ENCODE assay signal across 8 mouse cellular contexts in the genomic region with DNA sequence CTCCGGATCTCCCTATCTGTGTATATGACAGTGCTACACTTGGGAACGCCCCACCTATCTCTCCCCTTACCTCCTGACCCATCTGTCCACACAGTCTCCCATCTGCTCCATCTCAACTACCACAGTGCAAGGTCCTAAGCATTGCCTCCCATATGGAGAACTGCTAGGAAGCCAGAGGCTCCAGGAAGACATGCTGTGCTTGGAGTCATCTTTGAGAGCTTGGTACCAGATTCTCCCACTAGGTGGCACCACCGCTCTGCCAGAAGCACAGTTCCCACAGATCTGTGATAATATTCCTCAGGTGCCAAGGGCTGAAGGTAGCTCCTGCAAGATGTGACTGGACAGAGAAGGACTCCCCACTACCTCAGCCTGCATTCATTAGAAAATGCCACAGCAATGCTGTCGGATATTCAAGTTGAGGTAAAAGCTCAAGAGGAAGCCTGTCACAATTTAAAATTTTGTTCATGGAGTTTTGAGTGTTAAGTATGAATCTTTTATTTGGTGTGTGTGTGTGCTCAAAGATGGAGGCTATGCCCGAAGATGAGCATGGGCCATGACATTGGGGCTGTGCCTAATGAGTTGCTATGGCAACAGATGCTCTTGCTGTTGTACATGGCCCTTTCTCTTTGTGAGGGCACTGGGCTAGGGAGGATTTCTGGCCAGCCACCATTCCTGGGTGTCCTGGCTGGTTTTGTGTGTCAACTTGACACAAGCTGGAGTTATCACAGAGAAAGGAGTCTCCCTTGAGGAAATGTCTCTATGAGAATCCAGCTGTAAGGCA. TPM values are rescaled to one million over a fixed set of nuclear protein-coding genes. Genes with fewer than 3 reads are reported as not detected.
DNase-seq lines count a peak whose midpoint lies in the region; ATAC-seq and TF ChIP-seq lines count a peak whose summit lies in the region.

No protein-coding gene starts in this region.

- H3K27me3 ChIP-seq in hindbrain, embryonic 10.5 days (ENCODE audit: insufficient read depth, poor library complexity, severe bottlenecking): peaks cover 9% of the 10 kb centered on the region; the same call in 1 of the 2 replicates
- H3K27me3 ChIP-seq in hindbrain, embryonic 12.5 days: no peaks in the 10 kb centered on the region
- no peaks in the 10 kb centered on the region for H3K27me3 ChIP-seq in cerebellum, adult 2 months (ENCODE audit: control insufficient read depth, insufficient read depth, low read length)
- H3K27me3 ChIP-seq in forebrain, postnatal 0 days (ENCODE audit: insufficient read depth, low read length): no peaks in the 10 kb centered on the region
- H3K27me3 ChIP-seq in midbrain, embryonic 14.5 days (ENCODE audit: control insufficient read depth, insufficient read depth, low read length): no peaks in the 10 kb centered on the region

- H3K9me3 ChIP-seq in hindbrain, embryonic 10.5 days: no peaks in the 10 kb centered on the region
- no peaks in the 10 kb centered on the region for H3K9me3 ChIP-seq in hindbrain, embryonic 12.5 days (replicated peaks)
- H3K9me3 ChIP-seq in forebrain, postnatal 0 days (ENCODE audit: low read length): no peaks in the 10 kb centered on the region
- no peaks in the 10 kb centered on the region for H3K9me3 ChIP-seq in midbrain, embryonic 14.5 days (ENCODE audit: control insufficient read depth, low read length)

- peak; percentile 94 for TF ChIP-seq CTCF in cerebellum, adult 2 months (IDR thresholded peaks at IDR 0.05; ENCODE audit: borderline replicate concordance, insufficient read depth, low read depth, low read length)
- TF ChIP-seq CTCF in forebrain, postnatal 0 days (IDR thresholded peaks at IDR 0.05; ENCODE audit: low read depth): peak; percentile 96

- no peak for TF ChIP-seq POLR2A in cerebellum, adult 2 months (IDR thresholded peaks at IDR 0.05; ENCODE audit: borderline replicate concordance, insufficient read depth, low read length)

- H3K4me3 ChIP-seq in hindbrain, embryonic 10.5 days: no peak overlapping the region
- H3K4me3 ChIP-seq in hindbrain, embryonic 12.5 days: no peak overlapping the region
- no peak overlapping the region for H3K4me3 ChIP-seq in cerebellum, adult 2 months (replicated peaks; ENCODE audit: insufficient read depth, low read depth, low read length)
- H3K4me3 ChIP-seq in forebrain, postnatal 0 days (ENCODE audit: low read depth, low read length): no peak overlapping the region
- H3K4me3 ChIP-seq in midbrain, embryonic 14.5 days (replicated peaks; ENCODE audit: low read depth, low read length): no peak overlapping the region

- WGBS in hindbrain, embryonic 10.5 days: 31% methylated on average over 5 of the region's 5 CpGs
- WGBS in hindbrain, embryonic 12.5 days: 39% methylated on average over 5 of the region's 5 CpGs
- 5% methylated on average over 5 of the region's 5 CpGs for WGBS in cerebellum, adult 2 months
- WGBS in forebrain, postnatal 0 days: 33% methylated on average over 5 of the region's 5 CpGs
- 28% methylated on average over 5 of the region's 5 CpGs for WGBS in midbrain, embryonic 14.5 days

- no peak overlapping the region for H3K4me2 ChIP-seq in hindbrain, embryonic 12.5 days (replicated peaks)
- no peak overlapping the region for H3K4me2 ChIP-seq in forebrain, postnatal 0 days (ENCODE audit: low read depth)
- H3K4me2 ChIP-seq in midbrain, embryonic 14.5 days (ENCODE audit: low read length): no peak overlapping the region

- peak; percentile 76 for DNase-seq in hindbrain, embryonic 10.5 days (ENCODE audit: low spot score)
- DNase-seq in cerebellum, adult 2 months: peak; percentile 91
- DNase-seq in forebrain, postnatal 0 days: peak; percentile 91
- DNase-seq in induced T-regulatory cell, adult 2 months (ENCODE audit: low read depth): peak; percentile 59
- peak; percentile 35 to 91 for DNase-seq in left cerebral cortex, adult 9 months (ENCODE audit: low spot score in 2 of 2)
- peak; percentile 92 for DNase-seq in midbrain, embryonic 14.5 days
- DNase-seq in spleen, postnatal 10 days (ENCODE audit: low spot score in 2 of 2): peak; percentile 25 to 59

- no peak overlapping the region for H3K9ac ChIP-seq in hindbrain, embryonic 12.5 days
- no peak overlapping the region for H3K9ac ChIP-seq in forebrain, postnatal 0 days
- no peak overlapping the region for H3K9ac ChIP-seq in midbrain, embryonic 14.5 days (replicated peaks; ENCODE audit: low read length)

- no peaks in the 10 kb centered on the region for H3K36me3 ChIP-seq in hindbrain, embryonic 10.5 days
- H3K36me3 ChIP-seq in hindbrain, embryonic 12.5 days: no peaks in the 10 kb centered on the region
- H3K36me3 ChIP-seq in forebrain, postnatal 0 days (ENCODE audit: insufficient read depth): no peaks in the 10 kb centered on the region
- H3K36me3 ChIP-seq in midbrain, embryonic 14.5 days (ENCODE audit: control insufficient read depth, insufficient read depth, low read length): no peaks in the 10 kb centered on the region

- no peak for ATAC-seq in hindbrain, embryonic 12.5 days (ENCODE audit: low FRiP score)
- ATAC-seq in forebrain, postnatal 0 days: peak; percentile 81
- ATAC-seq in midbrain, embryonic 14.5 days (ENCODE audit: low FRiP score, low TSS enrichment): peak; percentile 48; the same call in 1 of the 2 replicates

- peaks cover 15% of the 10 kb centered on the region for H3K4me1 ChIP-seq in hindbrain, embryonic 10.5 days (replicated peaks)
- H3K4me1 ChIP-seq in hindbrain, embryonic 12.5 days: peaks cover 3% of the 10 kb centered on the region; the same call in 1 of the 2 replicates
- H3K4me1 ChIP-seq in cerebellum, adult 2 months (ENCODE audit: control insufficient read depth, insufficient read depth, low read length): peaks cover 15% of the 10 kb centered on the region
- H3K4me1 ChIP-seq in forebrain, postnatal 0 days (ENCODE audit: insufficient read depth): no peaks in the 10 kb centered on the region
- no peaks in the 10 kb centered on the region for H3K4me1 ChIP-seq in midbrain, embryonic 14.5 days (ENCODE audit: control insufficient read depth, insufficient read depth, low read length)

- H3K27ac ChIP-seq in hindbrain, embryonic 10.5 days: no peak overlapping the region
- H3K27ac ChIP-seq in hindbrain, embryonic 12.5 days: no peak overlapping the region
- no peak overlapping the region for H3K27ac ChIP-seq in cerebellum, adult 2 months (ENCODE audit: insufficient read depth, low read length)
- no peak overlapping the region for H3K27ac ChIP-seq in forebrain, postnatal 0 days (ENCODE audit: low read depth, low read length)
- no peak overlapping the region for H3K27ac ChIP-seq in midbrain, embryonic 14.5 days (replicated peaks; ENCODE audit: low read depth, low read length)

RNA-seq across cellular contexts. Expression of a gene that starts 32.3 kb away (rescaled TPM):
- 0.49 and 0.69 TPM in 2 replicates for polyA plus RNA-seq in hindbrain, embryonic 10.5 days (2016; fragmentation: Nextera tagmentation; extraction: Ambion mirVana)
- polyA plus RNA-seq in hindbrain, embryonic 12.5 days (2016; fragmentation: Nextera tagmentation; extraction: Ambion mirVana): 4.3 and 26.2 TPM in 2 replicates
- polyA plus RNA-seq in cerebellum, adult 2 months (2012; rRNA removed): 0.08 and 0.11 TPM in 2 replicates
- 0.24 and 0.54 TPM in 2 replicates for total RNA-seq in forebrain, postnatal 0 days (2014; rRNA removed)
- polyA plus RNA-seq in forebrain, postnatal 0 days (2015; fragmentation: Nextera tagmentation; extraction: Ambion mirVana): 0.15 and 0.24 TPM in 2 replicates
- 0.12 and 0.18 TPM in 2 replicates for polyA plus RNA-seq in midbrain, embryonic 14.5 days (2014; fragmentation: Nextera tagmentation; extraction: Ambion mirVana)

RNA-seq across cellular contexts. Expression of a gene that starts 57.9 kb away (rescaled TPM):
- 18.0 and 22.3 TPM in 2 replicates for polyA plus RNA-seq in hindbrain, embryonic 10.5 days (2016; fragmentation: Nextera tagmentation; extraction: Ambion mirVana)
- 18.2 and 18.9 TPM in 2 replicates for polyA plus RNA-seq in hindbrain, embryonic 12.5 days (2016; fragmentation: Nextera tagmentation; extraction: Ambion mirVana)
- polyA plus RNA-seq in cerebellum, adult 2 months (2012; rRNA removed): 7.4 and 8.6 TPM in 2 replicates
- total RNA-seq in forebrain, postnatal 0 days (2014; rRNA removed): 16.0 and 18.3 TPM in 2 replicates
- 11.9 and 13.9 TPM in 2 replicates for polyA plus RNA-seq in forebrain, postnatal 0 days (2015; fragmentation: Nextera tagmentation; extraction: Ambion mirVana)
- 11.3 and 13.1 TPM in 2 replicates for polyA plus RNA-seq in midbrain, embryonic 14.5 days (2014; fragmentation: Nextera tagmentation; extraction: Ambion mirVana)

RNA-seq across cellular contexts. Expression of a gene that starts 58.0 kb away (rescaled TPM):
- 28.3 and 30.4 TPM in 2 replicates for polyA plus RNA-seq in hindbrain, embryonic 10.5 days (2016; fragmentation: Nextera tagmentation; extraction: Ambion mirVana)
- polyA plus RNA-seq in hindbrain, embryonic 12.5 days (2016; fragmentation: Nextera tagmentation; extraction: Ambion mirVana): 37.8 and 39.6 TPM in 2 replicates
- polyA plus RNA-seq in cerebellum, adult 2 months (2012; rRNA removed): 28.9 and 29.0 TPM in 2 replicates
- 22.2 and 23.2 TPM in 2 replicates for total RNA-seq in forebrain, postnatal 0 days (2014; rRNA removed)
- polyA plus RNA-seq in forebrain, postnatal 0 days (2015; fragmentation: Nextera tagmentation; extraction: Ambion mirVana): 24.6 and 26.3 TPM in 2 replicates
- 29.3 and 36.6 TPM in 2 replicates for polyA plus RNA-seq in midbrain, embryonic 14.5 days (2014; fragmentation: Nextera tagmentation; extraction: Ambion mirVana)

Comparison
In these comparisons a context has a peak if more than half of its experiments do, and no peak if none do; other contexts are left out.
1. DNase-seq: peak in every context shown above with its lines; median percentile 92 in midbrain, embryonic 14.5 days; 91 in cerebellum, adult 2 months; 91 in forebrain, postnatal 0 days; 76 in hindbrain, embryonic 10.5 days; 63 in left cerebral cortex, adult 9 months; 59 in induced T-regulatory cell, adult 2 months; 42 in spleen, postnatal 10 days.